Mouse (Mus musculus) gastrocnemius, adult 8-10 months (tissue): Measurements from ENCODE around the gene Osbpl9. TPM values are rescaled to one million over a fixed set of nuclear protein-coding genes. Genes with fewer than 3 reads are reported as not detected.

Source experiments
- DNase-seq, 2 experiments: peaks; one replicate each; pipeline ENCODE4 v3.0.0; 2022; ENCODE audit warnings: low spot score in 2 of 2
- microRNA-seq: library from miRNA; unstranded; fragments of <30 nt; microRNA quantifications from one replicate; pipeline ENCODE4 v1.2.0, GENCODE M21; 2022
- total RNA-seq, 4 experiments: library from RNA; stranded (reverse); gene quantifications; 2 replicates each; pipeline ENCODE4 v1.2.4; 2022

Gene Osbpl9
- total RNA-seq, 4 experiments from 2014 or later = 95.4 to 108 (median 97.7) TPM

GRCm38 (mm10) chr4:109048258-109048657 is 153.8 kb downstream of the Osbpl9 start:
- DNase-seq = no peak

- DNase-seq = no peak
Observed at GRCm38 (mm10) chr4:109043756-109044155, 158.3 kb downstream of the Osbpl9 start.

GRCm38 (mm10) chr4:109043294-109043693 is 158.8 kb downstream of the Osbpl9 start:
- DNase-seq = no peak

GRCm38 (mm10) chr4:109042739-109043138 is 159.3 kb downstream of the Osbpl9 start:
- no peak for DNase-seq

- DNase-seq = peak; percentile 18 to 33
Observed at GRCm38 (mm10) chr4:109036327-109036726, 165.7 kb downstream of the Osbpl9 start.

GRCm38 (mm10) chr4:109030266-109030665 is 171.8 kb downstream of the Osbpl9 start:
- no peak for DNase-seq

GRCm38 (mm10) chr4:109029857-109030256 is 172.2 kb downstream of the Osbpl9 start:
- DNase-seq = no peak

- DNase-seq = no peak
Observed at GRCm38 (mm10) chr4:109026543-109026942, 175.5 kb downstream of the Osbpl9 start.

GRCm38 (mm10) chr4:109025061-109025460 is 177.0 kb downstream of the Osbpl9 start:
- no peak for DNase-seq

- DNase-seq = no peak
Observed at GRCm38 (mm10) chr4:109021976-109022375, 180.1 kb downstream of the Osbpl9 start.

GRCm38 (mm10) chr4:109019301-109019700 is 182.8 kb downstream of the Osbpl9 start:
- DNase-seq = no peak

GRCm38 (mm10) chr4:109017441-109017840 is 184.6 kb downstream of the Osbpl9 start:
- DNase-seq = peak; percentile 52 to 56

GRCm38 (mm10) chr4:109014091-109014490 is 188.0 kb downstream of the Osbpl9 start:
- no peak for DNase-seq

Small RNAs within 50 kb of the gene (microRNA-seq; reads per million reads assigned to microRNA genes)
- not detected for gene Mir761

Other genes with a start within 250 kb of the Osbpl9 start
- 100 to 1,000 TPM; 134 to 179 (median 159) TPM for gene Nrd1, start 201.6 kb downstream of the Osbpl9 start, total RNA-seq
- not detected for gene Calr4, start 32.2 kb upstream of the Osbpl9 start, total RNA-seq
- 10 to 100 TPM; 80.2 to 94.6 (median 83.7) TPM for gene Eps15, start 78.0 kb upstream of the Osbpl9 start, total RNA-seq
- under 1 TPM in 2 of 4 experiments, not detected in 2; 0.11 to 0.16 TPM for gene Ttc39a, start 204.4 kb upstream of the Osbpl9 start, total RNA-seq